ENCODE assay signal across 8 mouse cellular contexts in the genomic region with DNA sequence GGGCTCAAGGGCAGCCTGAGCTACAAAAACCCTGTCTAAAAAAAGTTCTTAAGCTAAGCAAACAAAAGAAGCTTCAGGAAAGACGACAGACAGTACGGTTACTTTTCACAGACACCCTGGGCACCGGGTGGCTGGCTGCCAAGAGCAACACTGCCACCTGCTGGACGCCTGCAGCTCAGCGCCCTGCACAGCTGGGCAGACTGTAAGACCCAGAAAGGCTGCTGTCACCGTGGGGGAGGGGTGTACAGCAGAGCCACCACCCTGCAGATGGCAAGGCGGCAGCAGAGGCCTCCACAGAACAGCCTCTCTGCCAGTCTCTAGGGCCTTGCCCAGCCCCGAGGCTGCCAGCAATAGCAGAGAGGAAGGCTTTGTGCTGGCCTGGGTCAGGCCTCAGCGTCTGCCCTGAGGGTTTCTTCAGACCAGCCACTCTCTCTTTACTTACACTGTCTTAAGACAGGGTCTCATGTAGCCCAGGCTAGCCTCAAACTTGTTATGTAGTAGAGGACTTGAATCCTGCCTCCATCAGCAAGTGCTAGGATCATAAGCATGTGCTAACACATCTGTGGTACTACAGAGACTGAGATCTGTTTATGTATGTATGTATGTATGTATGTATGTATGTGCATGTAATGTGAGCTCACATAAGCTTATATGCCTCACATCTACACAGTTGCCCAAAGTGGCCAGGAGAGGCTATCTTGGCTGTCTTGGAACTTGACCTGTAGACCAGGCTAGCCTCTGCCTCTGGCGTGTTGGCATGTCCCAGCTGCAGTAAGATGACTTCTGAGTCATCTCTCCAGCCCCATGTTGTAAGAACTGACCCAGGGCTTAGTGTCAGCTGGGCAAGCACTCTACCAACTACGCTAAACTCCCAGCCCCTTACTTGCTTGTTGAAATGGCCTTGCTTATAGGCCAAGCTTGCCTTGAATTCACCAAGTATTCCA. TPM values are rescaled to one million over a fixed set of nuclear protein-coding genes. Genes with fewer than 3 reads are reported as not detected.
DNase-seq lines count a peak whose midpoint lies in the region; ATAC-seq and TF ChIP-seq lines count a peak whose summit lies in the region.

No protein-coding gene starts in this region.

- H3K27ac ChIP-seq in hindbrain, postnatal 0 days = peak overlapping the region; percentile 28
- H3K27ac ChIP-seq in left cerebral cortex, adult 2 months = peak overlapping the region; percentile 65

- H3K27me3 ChIP-seq in hindbrain, postnatal 0 days (ENCODE audit: insufficient read depth, low read length) = no peaks in the 10 kb centered on the region

- peaks cover 14% of the 10 kb centered on the region; the same call in 1 of the 2 replicates for H3K4me1 ChIP-seq in hindbrain, postnatal 0 days (ENCODE audit: insufficient read depth, low read length)

- H3K4me2 ChIP-seq in hindbrain, postnatal 0 days (ENCODE audit: low read depth, low read length) = no peak overlapping the region

- H3K4me3 ChIP-seq in hindbrain, postnatal 0 days (ENCODE audit: low read length) = no peak overlapping the region
- H3K4me3 ChIP-seq in left cerebral cortex, adult 2 months = no peak overlapping the region

- peak; percentile 84 for ATAC-seq in hindbrain, postnatal 0 days

- H3K36me3 ChIP-seq in hindbrain, postnatal 0 days (ENCODE audit: insufficient read depth, low read length) = no peaks in the 10 kb centered on the region; the same call in none of the 2 replicates

- intact Hi-C loops in left cerebral cortex, adult 2 months (cut with DNase I) = loop anchor here (1.0 to 5.0 kb wide), 3 partner anchors 59 to 190 kb away; no protein-coding TSS in a partner anchor

- DNase-seq in T-cell, adult 2 months (ENCODE audit: low spot score) = peak; percentile 86
- DNase-seq in cerebellum, postnatal 36 days = peak; percentile 84 to 86
- DNase-seq in frontal cortex, postnatal 36 days (ENCODE audit: low spot score in 2 of 2) = peak; percentile 88 to 90
- peak; percentile 94 for DNase-seq in hindbrain, postnatal 0 days (ENCODE audit: low spot score)
- peak; percentile 89 to 94 for DNase-seq in left cerebral cortex, adult 2 months (ENCODE audit: extremely low spot score in 1 of 2, low spot score in 2 of 2)
- peak; percentile 90 to 91 for DNase-seq in lung, postnatal 4 days
- DNase-seq in retina, postnatal 7 days (ENCODE audit: low read depth, low spot score) = peak; percentile 82
- DNase-seq in thymus, postnatal 4 days = peak; percentile 99

- WGBS in hindbrain, postnatal 0 days = 22% methylated on average over 11 of the region's 11 CpGs

- peak; percentile 99 for TF ChIP-seq CTCF in hindbrain, postnatal 0 days (IDR thresholded peaks at IDR 0.05; ENCODE audit: low read depth)
- TF ChIP-seq CTCF in left cerebral cortex, adult 2 months (IDR thresholded peaks at IDR 0.05) = peak; percentile 97

- H3K9ac ChIP-seq in hindbrain, postnatal 0 days (replicated peaks; ENCODE audit: low read length) = no peak overlapping the region

- no peaks in the 10 kb centered on the region for H3K9me3 ChIP-seq in hindbrain, postnatal 0 days (ENCODE audit: low read length)

RNA-seq across cellular contexts. Expression of a gene that starts 17.6 kb away (rescaled TPM):
- 68.6 and 73.8 TPM in 2 replicates for total RNA-seq in hindbrain, postnatal 0 days (2014; rRNA removed)
- polyA plus RNA-seq in hindbrain, postnatal 0 days (2015; fragmentation: Nextera tagmentation; extraction: Ambion mirVana) = 28.0 and 31.4 TPM in 2 replicates
- total RNA-seq in left cerebral cortex, adult 2 months (2021) = 10 to 100 TPM; 31.5 to 33.2 TPM

RNA-seq across cellular contexts. Expression of a gene that starts 28.9 kb away (rescaled TPM):
- 5,437 and 5,693 TPM in 2 replicates for total RNA-seq in hindbrain, postnatal 0 days (2014; rRNA removed)
- polyA plus RNA-seq in hindbrain, postnatal 0 days (2015; fragmentation: Nextera tagmentation; extraction: Ambion mirVana) = 15,098 and 15,291 TPM in 2 replicates
- 1,000 to 10,000 TPM; 2,227 to 2,233 TPM for total RNA-seq in left cerebral cortex, adult 2 months (2021)
